Mouse (Mus musculus): ENCODE data around the gene Prkar2a.
A peak's percentile ranks its signal among the peaks of the same experiment; 100 is the strongest.

DNA sequence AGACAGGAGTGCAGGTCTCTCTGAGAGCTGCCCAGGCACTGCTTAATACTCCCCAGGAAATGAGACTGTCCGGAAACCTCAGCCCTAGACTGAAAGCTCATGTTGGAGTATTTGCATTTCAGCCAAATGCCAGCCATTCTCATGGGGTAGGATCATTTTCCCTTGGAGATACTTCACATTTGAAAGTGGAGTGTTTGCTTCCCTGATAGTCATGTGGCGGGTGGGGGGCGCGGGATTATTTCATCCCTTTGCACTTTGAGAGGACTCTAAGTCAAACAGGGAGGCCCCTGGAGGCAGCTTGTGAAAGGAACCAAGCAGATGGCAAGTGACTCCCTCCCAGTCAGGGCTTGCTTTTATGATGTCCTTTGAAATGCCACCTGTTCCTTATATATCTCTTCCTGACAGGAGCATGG, 2.6 kb upstream of the Prkar2a start:
- TF ChIP-seq MYOG (IDR thresholded peaks at IDR 0.05; ENCODE audit: control insufficient read depth in 1 of 3, insufficient read depth in 1 of 3, insufficient read length in 2 of 3, low read depth in 2 of 3) (peak in 1 of 3 experiments; percentile 46), POLR2AphosphoS2 (IDR thresholded peaks at IDR 0.05; ENCODE audit: insufficient read length, low read depth) (no peak), MAX (IDR thresholded peaks at IDR 0.05; ENCODE audit: low read depth) (no peak), POLR2A (IDR thresholded peaks at IDR 0.05; ENCODE audit: insufficient read length, low read depth) (no peak), TCF12 (IDR thresholded peaks at IDR 0.05; ENCODE audit: insufficient read depth, poor library complexity, severe bottlenecking) (peak; percentile 36), E2F4 (IDR thresholded peaks at IDR 0.05; ENCODE audit: insufficient read depth) (no peak), MYOD1 (IDR thresholded peaks at IDR 0.05; ENCODE audit: control insufficient read depth in 1 of 3, insufficient read length in 2 of 3, low read depth in 2 of 3) (peak; percentile 43 to 84 (median 75)), USF1 (IDR thresholded peaks at IDR 0.05; ENCODE audit: low read depth) (no peak), CEBPB (IDR thresholded peaks at IDR 0.05; ENCODE audit: insufficient read depth, poor library complexity, severe bottlenecking) (no peak)
